Mouse (Mus musculus) MEL (cell line): Measurements from ENCODE around the gene Tpd52l2. TPM values are rescaled to one million over a fixed set of nuclear protein-coding genes. Genes with fewer than 3 reads are reported as not detected.

Experiments
- DNase-seq: peaks from one replicate; pipeline ENCODE4 v3.0.0; 2011; ENCODE audit warnings: low read depth, low spot score
- H3K27ac ChIP-seq: 2 replicates; pipeline ENCODE4 v1.5.1; 2012; ENCODE audit warnings: low read depth, mild to moderate bottlenecking, control low read depth, low read length, moderate library complexity; ENCODE audit not compliant: control insufficient read depth
- H3K27me3 ChIP-seq, 2 experiments: fragments of 150-350 bp in 1 of 2; sonication (generic) in 1 of 2; 2 replicates each; pipeline ENCODE4 v1.6.1; 2012; ENCODE audit warnings: low read length in 2 of 2, mild to moderate bottlenecking in 2 of 2, improper control_type of control experiment in 1 of 2, moderate library complexity in 1 of 2; ENCODE audit not compliant: insufficient read depth in 2 of 2, control insufficient read depth in 1 of 2
- H3K36me3 ChIP-seq, 2 experiments: 2 replicates each; pipeline ENCODE4 v1.6.1; 2012 to 2014; ENCODE audit warnings: low read length in 2 of 2, improper control_type of control experiment in 1 of 2, inconsistent platforms in 1 of 2, mild to moderate bottlenecking in 1 of 2; ENCODE audit not compliant: insufficient read depth in 2 of 2, control insufficient read depth in 1 of 2
- H3K4me1 ChIP-seq, 2 experiments: fragments of 150-350 bp in 1 of 2; sonication (generic) in 1 of 2; 2 replicates each; pipeline ENCODE4 v1.6.1; 2012; ENCODE audit warnings: low read length in 2 of 2, improper control_type of control experiment in 1 of 2, mild to moderate bottlenecking in 1 of 2; ENCODE audit not compliant: insufficient read depth in 2 of 2, control insufficient read depth in 1 of 2
- H3K4me3 ChIP-seq, 2 experiments: fragments of 150-350 bp in 1 of 2; sonication (generic) in 1 of 2; 2 replicates each; pipeline ENCODE4 v1.5.1; 2012; ENCODE audit warnings: low read depth in 2 of 2, low read length in 2 of 2, mild to moderate bottlenecking in 2 of 2, moderate library complexity in 2 of 2, control low read depth in 1 of 2, improper control_type of control experiment in 1 of 2; ENCODE audit not compliant: control insufficient read depth in 1 of 2, insufficient read depth in 1 of 2
- H3K79me2 ChIP-seq: 2 replicates; pipeline ENCODE4 v1.6.1; 2012; ENCODE audit warnings: mild to moderate bottlenecking, low read length, moderate library complexity; ENCODE audit not compliant: control insufficient read depth, poor library complexity, insufficient read depth
- H3K9ac ChIP-seq: 2 replicates; pipeline ENCODE4 v1.6.1; 2012; ENCODE audit warnings: low read depth, mild to moderate bottlenecking, control low read depth, low read length, moderate library complexity; ENCODE audit not compliant: control insufficient read depth, poor library complexity, severe bottlenecking
- H3K9me3 ChIP-seq: fragments of 150-350 bp; sonication (generic); replicated peaks from 2 replicates; pipeline ENCODE4 v1.6.1; 2012; ENCODE audit warnings: mild to moderate bottlenecking, low read length, improper control_type of control experiment, moderate library complexity; ENCODE audit not compliant: insufficient read depth
- BHLHE40 ChIP-seq: IDR thresholded peaks from 2 replicates; pipeline ENCODE4 v1.6.1; 2012; ENCODE audit warnings: low read depth, mild to moderate bottlenecking, inconsistent platforms, low read length, improper control_type of control experiment, borderline replicate concordance
- CHD1 ChIP-seq: IDR thresholded peaks from 2 replicates; pipeline ENCODE4 v1.6.1; 2012; ENCODE audit warnings: low read depth, mild to moderate bottlenecking, inconsistent platforms, low read length, improper control_type of control experiment
- CHD2 ChIP-seq: IDR thresholded peaks from 2 replicates; pipeline ENCODE4 v1.6.1; 2011; ENCODE audit warnings: low read length, improper control_type of control experiment
- CTCF ChIP-seq, 3 experiments: IDR thresholded peaks in 2 of 3; conservative IDR thresholded peaks in 1 of 3; 2 replicates each; pipeline ENCODE4 v1.5.1; 2011 to 2012; ENCODE audit warnings: low read length in 3 of 3, low read depth in 2 of 3, mild to moderate bottlenecking in 2 of 3, improper control_type of control experiment in 1 of 3, inconsistent platforms in 1 of 3, mixed read lengths in 1 of 3, moderate library complexity in 1 of 3; ENCODE audit not compliant: control insufficient read depth in 1 of 3, insufficient read depth in 1 of 3, poor library complexity in 1 of 3, severe bottlenecking in 1 of 3
- E2F4 ChIP-seq: IDR thresholded peaks from 2 replicates; pipeline ENCODE4 v1.6.1; 2011; ENCODE audit warnings: low read depth, low read length, improper control_type of control experiment, borderline replicate concordance
- EP300 ChIP-seq, 2 experiments: IDR thresholded peaks; 2 replicates each; pipeline ENCODE4 v1.6.1; 2011; ENCODE audit warnings: improper control_type of control experiment in 2 of 2, low read length in 2 of 2, low read depth in 1 of 2, mild to moderate bottlenecking in 1 of 2
- ETS1 ChIP-seq: IDR thresholded peaks from 2 replicates; pipeline ENCODE4 v1.6.1; 2012; ENCODE audit warnings: low read depth, mild to moderate bottlenecking, inconsistent platforms, low read length, improper control_type of control experiment, moderate library complexity
- GABPA ChIP-seq: IDR thresholded peaks from 2 replicates; pipeline ENCODE4 v1.6.1; 2012; ENCODE audit warnings: low read depth, mild to moderate bottlenecking, inconsistent platforms, low read length, improper control_type of control experiment, moderate library complexity
- HCFC1 ChIP-seq: IDR thresholded peaks from 2 replicates; pipeline ENCODE4 v1.6.1; 2012; ENCODE audit warnings: low read depth, mild to moderate bottlenecking, inconsistent platforms, low read length, improper control_type of control experiment, moderate library complexity
- JUND ChIP-seq: IDR thresholded peaks from 2 replicates; pipeline ENCODE4 v1.6.1; 2011; ENCODE audit warnings: low read depth, mild to moderate bottlenecking, improper control_type of control experiment, low read length
- KAT2A ChIP-seq: conservative IDR thresholded peaks from 2 replicates; pipeline ENCODE4 v1.6.1; 2012; ENCODE audit warnings: low read depth, low read length, improper control_type of control experiment, inconsistent platforms
- MAFK ChIP-seq: IDR thresholded peaks from 2 replicates; pipeline ENCODE4 v1.6.1; 2011; ENCODE audit warnings: low read depth, mild to moderate bottlenecking, low read length, improper control_type of control experiment, borderline replicate concordance
- MAX ChIP-seq: IDR thresholded peaks from 2 replicates; pipeline ENCODE4 v1.6.1; 2011; ENCODE audit warnings: low read length, improper control_type of control experiment
- MEF2A ChIP-seq: IDR thresholded peaks from 2 replicates; pipeline ENCODE4 v1.6.1; 2014; ENCODE audit warnings: low read depth, mild to moderate bottlenecking, inconsistent platforms, low read length, improper control_type of control experiment; ENCODE audit not compliant: poor library complexity, insufficient replicate concordance, severe bottlenecking; ENCODE audit errors: extremely low read depth
- MXI1 ChIP-seq: IDR thresholded peaks from 2 replicates; pipeline ENCODE4 v1.6.1; 2011; ENCODE audit warnings: mild to moderate bottlenecking, low read depth, low read length, improper control_type of control experiment
- MYB ChIP-seq: IDR thresholded peaks from 2 replicates; pipeline ENCODE4 v1.6.1; 2011; ENCODE audit warnings: mild to moderate bottlenecking, low read depth, low read length, improper control_type of control experiment
- MYC ChIP-seq: IDR thresholded peaks from 2 replicates; pipeline ENCODE4 v1.6.1; 2011; ENCODE audit warnings: low read depth, mild to moderate bottlenecking, low read length, improper control_type of control experiment, moderate library complexity
- POLR2A ChIP-seq, 2 experiments: IDR thresholded peaks; 2 replicates each; pipeline ENCODE4 v1.6.1; 2011 to 2012; ENCODE audit warnings: low read length in 2 of 2, mild to moderate bottlenecking in 2 of 2, control low read depth in 1 of 2, improper control_type of control experiment in 1 of 2, low read depth in 1 of 2, moderate library complexity in 1 of 2; ENCODE audit not compliant: control insufficient read depth in 1 of 2, insufficient read depth in 1 of 2, poor library complexity in 1 of 2
- POLR2AphosphoS2 ChIP-seq: IDR thresholded peaks from 2 replicates; pipeline ENCODE4 v1.6.1; 2011; ENCODE audit warnings: low read length, improper control_type of control experiment
- POLR2AphosphoS5 ChIP-seq: IDR thresholded peaks from 2 replicates; pipeline ENCODE4 v1.6.1; 2012; ENCODE audit warnings: low read depth, borderline replicate concordance, mild to moderate bottlenecking, inconsistent platforms, low read length, moderate library complexity, mixed read lengths
- RAD21 ChIP-seq: IDR thresholded peaks from 2 replicates; pipeline ENCODE4 v1.6.1; 2011; ENCODE audit warnings: mild to moderate bottlenecking, low read depth, low read length, improper control_type of control experiment
- RCOR1 ChIP-seq: IDR thresholded peaks from 2 replicates; pipeline ENCODE4 v1.6.1; 2012; ENCODE audit warnings: low read depth, mild to moderate bottlenecking, inconsistent platforms, low read length, improper control_type of control experiment
- TAL1 ChIP-seq: IDR thresholded peaks from 2 replicates; pipeline ENCODE4 v1.6.1; 2012; ENCODE audit warnings: mild to moderate bottlenecking, inconsistent platforms, low read length, moderate library complexity, mixed read lengths
- TCF12 ChIP-seq: IDR thresholded peaks from 2 replicates; pipeline ENCODE4 v1.6.1; 2014; ENCODE audit warnings: low read depth, mild to moderate bottlenecking, inconsistent platforms, low read length, improper control_type of control experiment, moderate library complexity
- USF1 ChIP-seq: IDR thresholded peaks from 2 replicates; pipeline ENCODE4 v1.6.1; 2014; ENCODE audit warnings: low read depth, mild to moderate bottlenecking, inconsistent platforms, low read length, improper control_type of control experiment, moderate library complexity
- ZKSCAN1 ChIP-seq: IDR thresholded peaks from 2 replicates; pipeline ENCODE4 v1.6.1; 2012; ENCODE audit warnings: low read depth, mild to moderate bottlenecking, inconsistent platforms, low read length, improper control_type of control experiment, moderate library complexity
- ZMIZ1 ChIP-seq: IDR thresholded peaks from 2 replicates; pipeline ENCODE4 v1.6.1; 2012; ENCODE audit warnings: low read depth, mild to moderate bottlenecking, inconsistent platforms, low read length, improper control_type of control experiment, moderate library complexity
- ZNF384 ChIP-seq: IDR thresholded peaks from 2 replicates; pipeline ENCODE4 v1.6.1; 2012; ENCODE audit warnings: low read depth, mild to moderate bottlenecking, inconsistent platforms, low read length, improper control_type of control experiment
- polyA plus RNA-seq, 2 experiments: library from polyadenylated mRNA; stranded (reverse) in 1 of 2; unstranded in 1 of 2; fragments of >175 nt in 1 of 2; fragments of >200 nt in 1 of 2; gene quantifications; 2 replicates each; pipeline versions ENCODE4 v1.2.1 to v1.2.4; 2012; ENCODE audit warnings: low replicate concordance in 2 of 2, low read depth in 1 of 2; ENCODE audit not compliant: insufficient read length in 2 of 2, insufficient read depth in 1 of 2, missing spikeins in 1 of 2
- total RNA-seq: library from RNA; depleted of rRNA; stranded (reverse); fragments of 300-350 nt; gene quantifications from 2 replicates; pipeline ENCODE4 v1.2.3, GENCODE M21; 2012

Gene Tpd52l2
- total and polyA plus RNA-seq, 3 experiments, result 99.5 to 119 TPM; not detected in 1

GRCm38 (mm10) chr2:181491432-181492205 is 5.3 kb upstream of the Tpd52l2 start:
- Histone ChIP-seq H3K4me3 (peak overlapping the region; percentile 30 to 72; a peak in 3 of 4 replicates), H3K36me3 (no peaks in the 10 kb centered on the region; a peak in 1 of 4 replicates), H3K4me1 (peaks cover 6 to 12% of the 10 kb centered on the region in 2 experiments; a peak in 3 of 4 replicates), H3K27me3 (peaks cover 11 to 21% of the 10 kb centered on the region in 2 experiments), H3K27ac (0 out of 2 replicates have a peak overlapping the region, but pooled peaks have one; percentile 9), H3K9ac (peak overlapping the region; percentile 42; the same call in 1 of the 2 replicates), H3K9me3 (no peaks in the 10 kb centered on the region), H3K79me2 (no peaks in the 10 kb centered on the region)
- no peak for TF ChIP-seq ETS1
- no peak for TF ChIP-seq E2F4
- no peak for TF ChIP-seq POLR2A (IDR thresholded peaks at IDR 0.05; ENCODE audit: control insufficient read depth in 1 of 2, insufficient read depth in 1 of 2, low read depth in 1 of 2, low read length in 2 of 2, poor library complexity in 1 of 2)
- TF ChIP-seq KAT2A, result no peak
- no peak for TF ChIP-seq MAX
- no peak for TF ChIP-seq RAD21
- TF ChIP-seq POLR2AphosphoS5, result no peak
- no peak for TF ChIP-seq ZMIZ1
- no peak for TF ChIP-seq MAFK
- TF ChIP-seq MXI1, result no peak
- TF ChIP-seq MYB, result no peak
- no peak for TF ChIP-seq CHD1
- TF ChIP-seq POLR2AphosphoS2, result no peak
- TF ChIP-seq ZNF384, result no peak
- TF ChIP-seq CHD2, result no peak
- no peak for TF ChIP-seq BHLHE40
- no peak for TF ChIP-seq RCOR1
- no peak for TF ChIP-seq GABPA
- peak; percentile 86 for DNase-seq

- H3K79me2 ChIP-seq, result peaks cover 2% of the 10 kb centered on the region
- peak overlapping the region; percentile 30 to 72; a peak in 3 of 4 replicates for H3K4me3 ChIP-seq
- peaks cover 6 to 12% of the 10 kb centered on the region in 2 experiments; a peak in 3 of 4 replicates for H3K4me1 ChIP-seq
- TF ChIP-seq JUND (no peak), POLR2AphosphoS2 (no peak), HCFC1 (peak; percentile 25; the same call in 1 of the 2 replicates), KAT2A (no peak), ZNF384 (peak; percentile 62), USF1 (no peak), MEF2A (no peak), ETS1 (0 out of 2 replicates have a peak, but pooled peaks have one; percentile 16), CTCF (IDR thresholded peaks at IDR 0.05 in 2 of 3, conservative IDR thresholded peaks at IDR 0.05 in 1 of 3; ENCODE audit: control insufficient read depth in 1 of 3, insufficient read depth in 1 of 3, low read depth in 2 of 3, low read length in 3 of 3, poor library complexity in 1 of 3, severe bottlenecking in 1 of 3) (no peak; a peak in 1 of 6 replicates), MXI1 (no peak; the same call in 1 of the 2 replicates), TAL1 (no peak), TCF12 (0 out of 2 replicates have a peak, but pooled peaks have one; percentile 12), POLR2AphosphoS5 (no peak), ZKSCAN1 (no peak), MAX (no peak), EP300 (IDR thresholded peaks at IDR 0.05; ENCODE audit: low read depth in 1 of 2, low read length in 2 of 2) (peak in 1 of 2 experiments; percentile 8; a peak in 2 of 4 replicates), MYC (no peak)
- no peaks in the 10 kb centered on the region for H3K9me3 ChIP-seq
- H3K36me3 ChIP-seq, result no peaks in the 10 kb centered on the region; a peak in 1 of 4 replicates
- H3K27ac ChIP-seq, result 0 out of 2 replicates have a peak overlapping the region, but pooled peaks have one; percentile 9
- peaks cover 11 to 16% of the 10 kb centered on the region in 2 experiments for H3K27me3 ChIP-seq
- peak; percentile 75 for DNase-seq
- peak overlapping the region; percentile 42; the same call in 1 of the 2 replicates for H3K9ac ChIP-seq
Measured at GRCm38 (mm10) chr2:181492206-181492605, 4.7 kb upstream of the Tpd52l2 start.
